Mouse (Mus musculus): ENCODE measurements around the gene Myo1a.

GRCm38 (mm10) chr10:127707721-127708120 is 2.8 kb downstream of the Myo1a start:
- TF ChIP-seq POLR2A (IDR thresholded peaks at IDR 0.05; ENCODE audit: borderline replicate concordance, extremely low read depth, insufficient read depth, insufficient read length, poor library complexity, severe bottlenecking) (no peak), CTCF (IDR thresholded peaks at IDR 0.05; ENCODE audit: borderline replicate concordance, extremely low read depth, insufficient read depth, insufficient read length) (no peak)

All from brain, embryonic 14.5 days (tissue).